Mouse (Mus musculus) myocyte (in vitro differentiated cells): ENCODE data around the gene Fam178b.

Source experiments
- MAX ChIP-seq: IDR thresholded peaks from one replicate; pipeline ENCODE4 v1.6.1; 2011; ENCODE audit warnings: low read depth, mild to moderate bottlenecking, control low read depth
- MYOD1 ChIP-seq, 3 experiments: IDR thresholded peaks; one replicate each; pipeline ENCODE4 v1.6.1; 2011; ENCODE audit warnings: control low read depth in 2 of 3, low read depth in 2 of 3, mild to moderate bottlenecking in 2 of 3, moderate library complexity in 1 of 3; ENCODE audit not compliant: insufficient read length in 2 of 3, control insufficient read depth in 1 of 3
- MYOG ChIP-seq, 3 experiments: IDR thresholded peaks; one replicate each; pipeline ENCODE4 v1.6.1; 2011; ENCODE audit warnings: control low read depth in 2 of 3, low read depth in 2 of 3, mild to moderate bottlenecking in 2 of 3; ENCODE audit not compliant: insufficient read length in 2 of 3, control insufficient read depth in 1 of 3, insufficient read depth in 1 of 3
- POLR2A ChIP-seq: IDR thresholded peaks from one replicate; pipeline ENCODE4 v1.6.1; 2011; ENCODE audit warnings: low read depth, mild to moderate bottlenecking, control low read depth, moderate library complexity; ENCODE audit not compliant: insufficient read length
- POLR2AphosphoS2 ChIP-seq: IDR thresholded peaks from one replicate; pipeline ENCODE4 v1.6.1; 2011; ENCODE audit warnings: low read depth, control low read depth; ENCODE audit not compliant: insufficient read length
- SRF ChIP-seq: IDR thresholded peaks from one replicate; pipeline ENCODE4 v1.6.1; 2011; ENCODE audit warnings: low read depth; ENCODE audit not compliant: control insufficient read depth, insufficient read length
- USF1 ChIP-seq: IDR thresholded peaks from one replicate; pipeline ENCODE4 v1.6.1; 2011; ENCODE audit warnings: low read depth, mild to moderate bottlenecking, control low read depth, moderate library complexity

DNA sequence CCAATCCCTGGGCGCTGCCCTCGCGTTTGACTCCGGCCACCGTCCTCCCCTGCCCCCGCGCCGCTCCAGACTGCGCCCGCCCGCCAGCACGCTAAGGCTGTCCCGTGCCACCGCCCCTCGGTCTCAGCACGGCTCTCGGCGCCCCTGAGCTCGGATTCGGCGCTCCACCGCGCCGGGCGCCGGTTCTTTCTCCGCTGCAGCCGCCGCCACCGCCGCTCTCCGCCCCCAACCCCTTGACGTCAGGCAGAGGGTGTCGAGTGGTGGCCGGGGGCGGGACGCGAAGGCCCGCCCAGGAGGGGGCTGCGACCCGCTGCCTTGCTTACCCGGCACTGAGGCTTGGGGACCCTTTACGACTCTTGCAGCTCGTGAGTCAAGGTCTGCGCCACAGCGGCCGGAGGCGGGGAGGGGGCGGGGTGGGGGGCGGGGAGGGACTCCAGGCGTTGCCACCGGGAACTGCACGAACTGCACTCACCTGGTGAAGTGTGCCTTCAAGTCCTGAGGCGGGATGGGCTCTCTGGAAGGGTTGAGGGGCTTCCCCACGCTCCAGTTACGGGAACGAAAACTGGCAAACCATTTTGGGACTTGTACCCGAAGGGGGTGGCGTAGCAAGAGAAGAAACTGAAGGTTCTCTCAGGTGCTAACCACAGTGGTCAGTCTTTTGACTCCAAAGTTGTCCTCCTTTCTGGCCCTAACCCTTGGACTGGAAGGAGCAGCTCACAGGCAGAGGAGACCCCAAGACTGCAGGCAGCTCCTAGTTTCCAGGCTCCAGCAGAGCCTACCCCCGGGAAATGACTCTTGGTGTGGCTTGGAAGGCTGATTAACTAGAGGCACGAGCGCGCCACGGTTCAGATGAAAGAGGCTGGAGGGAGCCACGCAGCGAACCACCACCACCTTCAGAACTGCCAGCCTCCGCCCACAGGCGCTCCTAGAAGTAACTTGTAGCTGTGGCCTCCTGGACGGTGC is 124.7 kb downstream of the Fam178b start, which contains the start of gene Sema4c:
- TF ChIP-seq USF1 (no peak), POLR2AphosphoS2 (peak; percentile 53), POLR2A (peak; percentile 54), MAX (no peak), SRF (no peak), MYOD1 (IDR thresholded peaks at IDR 0.05; ENCODE audit: control insufficient read depth in 1 of 3, insufficient read length in 2 of 3, low read depth in 2 of 3) (no peak), MYOG (IDR thresholded peaks at IDR 0.05; ENCODE audit: control insufficient read depth in 1 of 3, insufficient read depth in 1 of 3, insufficient read length in 2 of 3, low read depth in 2 of 3) (peak in 1 of 3 experiments; percentile 37)
